Mouse (Mus musculus) mesoderm, embryonic 11.5 days (tissue): Measurements from ENCODE around the gene Scn5a.
A peak's percentile ranks its signal among the peaks of the same experiment; 100 is the strongest.

Experiments
- DNase-seq: peaks from one replicate; pipeline ENCODE4 v3.0.0-alpha.2; 2012; ENCODE audit warnings: low read depth, low spot score

The Scn5a gene

DNA sequence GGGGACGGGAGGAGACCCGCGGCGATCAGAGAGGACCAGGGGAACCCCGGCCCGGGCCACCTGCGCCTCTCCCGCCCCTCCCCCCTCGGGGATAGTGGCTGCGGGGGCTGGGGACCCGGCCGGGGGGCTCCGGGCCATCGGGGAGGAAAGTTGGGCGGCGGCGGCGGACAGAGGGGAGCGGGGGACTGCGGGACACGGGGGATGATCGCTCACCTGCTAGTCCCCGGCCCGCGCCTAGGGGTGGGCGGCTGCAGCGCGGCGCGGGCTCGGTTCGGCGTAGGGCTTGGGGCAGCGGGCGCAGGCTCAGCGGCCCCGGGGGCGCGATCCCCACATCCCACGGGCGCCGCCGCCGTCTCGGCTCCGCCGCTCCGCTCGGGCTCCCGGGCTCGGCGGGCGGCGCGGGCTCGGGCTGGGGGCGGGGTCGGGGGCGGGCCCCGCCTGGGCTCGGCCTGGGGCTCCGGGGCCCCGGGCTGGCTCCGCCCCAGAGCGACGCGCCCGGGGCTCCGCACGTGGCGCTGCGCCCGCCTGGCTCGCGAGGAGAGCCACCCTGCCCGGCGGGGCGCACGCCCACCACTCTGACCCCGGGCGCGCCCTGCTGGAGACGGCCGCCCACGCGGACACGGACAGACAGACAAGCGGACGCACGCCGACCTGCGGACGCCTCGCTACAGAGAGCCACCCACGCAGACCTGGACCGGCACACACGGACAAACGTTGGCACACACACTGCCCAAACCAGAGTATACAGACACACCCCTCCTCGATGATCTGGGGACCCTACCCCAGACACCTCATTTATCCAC is at the start of gene Scn5a:
Gene Scn5a (minus strand): TSS at position 381 of the 803 bp plus-strand sequence.
- DNase-seq = no peak

GRCm38 (mm10) chr9:119627227-119627626 is 48.4 kb upstream of the Scn5a start:
- DNase-seq = no peak

GRCm38 (mm10) chr9:119624151-119624550 is 45.3 kb upstream of the Scn5a start:
- DNase-seq = no peak

DNA sequence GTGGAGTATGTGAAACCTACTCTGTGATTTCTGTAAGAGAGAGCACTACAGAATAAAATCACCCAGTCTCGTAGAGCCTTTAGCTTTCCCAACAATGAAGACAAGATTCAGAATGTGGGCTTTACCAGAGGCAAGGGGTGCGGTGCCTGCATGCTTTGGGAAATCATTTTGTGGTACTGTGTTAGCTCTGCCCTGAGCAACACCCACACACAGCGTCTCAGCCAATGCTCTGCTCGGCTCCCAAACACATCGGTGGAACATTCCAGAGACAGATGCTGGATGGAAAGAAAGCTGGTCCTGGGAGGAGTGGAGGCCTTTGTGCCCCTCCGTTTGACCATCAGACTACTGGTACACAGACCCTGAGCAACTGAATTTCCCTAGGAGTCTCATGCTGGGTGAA is 36.0 kb upstream of the Scn5a start:
- DNase-seq = no peak

DNA sequence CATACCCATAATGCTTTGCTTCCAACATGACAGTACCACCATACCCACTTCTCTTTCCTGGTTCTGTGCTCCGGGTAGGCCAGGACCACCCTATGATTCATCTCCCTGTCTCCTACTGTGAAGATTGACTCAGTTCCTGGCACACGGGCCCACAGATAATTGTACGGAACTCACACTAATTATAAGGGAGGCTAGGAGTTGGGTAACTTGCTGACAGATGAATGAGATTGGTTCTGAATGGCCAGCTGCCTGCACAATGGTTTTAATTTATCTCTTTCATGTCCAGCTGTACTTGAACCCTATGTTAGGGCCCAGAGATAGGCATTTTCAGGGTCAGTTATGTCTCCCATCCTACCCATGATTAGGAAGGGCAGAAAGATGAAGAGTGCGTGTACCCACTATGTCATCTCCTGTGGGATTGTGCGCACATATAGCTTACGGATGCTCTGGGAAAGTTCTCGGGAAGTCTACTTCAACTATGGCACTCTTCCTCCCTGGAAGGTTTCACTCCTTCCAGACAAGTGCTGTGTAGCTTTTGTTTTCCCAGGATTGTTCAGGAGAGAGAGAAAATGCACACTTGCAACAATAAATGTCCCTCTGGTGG is 31.8 kb upstream of the Scn5a start:
- no peak for DNase-seq

DNA sequence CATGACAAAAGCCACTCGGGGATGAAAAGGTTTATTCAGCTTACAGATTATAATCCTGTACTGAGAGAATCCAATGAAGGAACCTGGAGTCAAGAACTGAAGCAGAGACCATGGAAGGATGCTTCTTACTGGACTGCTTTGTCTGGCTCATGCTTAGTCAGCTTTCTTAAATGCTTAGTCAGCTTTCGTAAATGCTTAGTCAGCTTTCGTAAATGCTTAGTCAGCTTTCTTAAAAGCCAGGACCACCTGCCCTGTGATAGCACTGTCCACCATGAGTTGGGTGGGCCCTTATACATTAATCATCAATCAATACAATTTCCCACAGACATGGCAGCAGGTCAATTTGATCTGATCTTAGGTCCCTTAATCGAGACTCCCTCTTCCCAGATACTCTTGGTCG is 28.1 kb upstream of the Scn5a start:
- DNase-seq = no peak

GRCm38 (mm10) chr9:119604607-119605006 is 25.8 kb upstream of the Scn5a start:
- no peak for DNase-seq

DNA sequence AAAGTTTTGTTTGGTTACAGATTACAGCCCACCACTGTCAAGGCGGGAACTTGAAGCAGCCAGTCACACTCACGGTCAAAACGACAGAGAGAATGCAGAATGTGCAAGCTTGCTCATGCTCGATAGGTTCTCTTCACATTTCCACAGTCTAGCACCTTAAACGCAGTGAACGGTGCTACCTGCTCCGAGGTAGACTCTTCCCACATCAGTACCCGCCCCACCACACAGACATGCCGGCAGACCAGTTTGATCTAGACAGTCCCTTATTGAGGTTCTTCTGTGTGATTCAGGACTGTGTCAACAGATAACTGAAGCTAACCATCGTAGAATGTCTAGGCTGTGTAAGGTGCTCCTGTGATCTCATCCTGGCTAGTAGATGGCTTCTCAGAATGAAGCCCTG is 19.7 kb upstream of the Scn5a start:
- DNase-seq = no peak

DNA sequence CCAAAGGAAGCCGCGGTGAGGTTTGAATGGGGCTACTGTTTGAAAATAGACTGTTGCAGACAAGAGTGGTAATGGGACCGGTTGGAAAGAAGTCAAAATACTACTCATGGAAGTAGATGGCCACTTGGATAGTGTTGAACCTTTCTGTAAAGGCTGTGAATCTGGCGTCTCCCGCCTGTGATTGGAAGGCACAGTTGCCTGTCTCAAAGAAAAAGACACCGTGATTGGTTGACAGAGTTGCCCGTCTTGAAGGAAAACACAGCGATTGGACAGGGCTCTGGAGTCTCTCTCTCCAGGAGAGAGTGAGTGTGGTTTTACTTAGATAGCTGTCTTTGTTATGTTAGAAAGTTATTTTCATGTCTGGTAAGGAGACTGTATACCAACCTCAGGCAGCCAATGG is 18.5 kb upstream of the Scn5a start:
- DNase-seq = no peak

DNA sequence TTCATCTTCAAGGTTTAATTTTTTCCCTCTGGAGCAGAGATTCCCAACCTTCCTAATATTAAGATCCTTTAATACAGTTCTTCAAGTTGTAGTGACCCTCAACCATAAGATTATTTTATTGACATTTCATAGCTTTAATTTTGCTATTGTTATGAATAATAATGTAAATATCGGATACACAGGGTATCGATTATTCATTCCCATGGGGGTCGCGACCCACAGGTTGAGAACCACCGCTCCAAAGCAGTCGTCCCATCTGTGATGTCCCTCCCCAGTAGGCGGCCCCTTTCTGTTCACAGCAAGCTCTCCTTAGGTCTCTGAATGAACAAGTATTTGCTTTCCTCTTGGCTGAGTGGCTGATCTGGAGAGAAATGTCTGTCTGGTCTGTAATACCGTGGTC is 10.8 kb upstream of the Scn5a start:
- DNase-seq = no peak

GRCm38 (mm10) chr9:119588763-119589449 is 10.1 kb upstream of the Scn5a start:
- no peak for DNase-seq

DNA sequence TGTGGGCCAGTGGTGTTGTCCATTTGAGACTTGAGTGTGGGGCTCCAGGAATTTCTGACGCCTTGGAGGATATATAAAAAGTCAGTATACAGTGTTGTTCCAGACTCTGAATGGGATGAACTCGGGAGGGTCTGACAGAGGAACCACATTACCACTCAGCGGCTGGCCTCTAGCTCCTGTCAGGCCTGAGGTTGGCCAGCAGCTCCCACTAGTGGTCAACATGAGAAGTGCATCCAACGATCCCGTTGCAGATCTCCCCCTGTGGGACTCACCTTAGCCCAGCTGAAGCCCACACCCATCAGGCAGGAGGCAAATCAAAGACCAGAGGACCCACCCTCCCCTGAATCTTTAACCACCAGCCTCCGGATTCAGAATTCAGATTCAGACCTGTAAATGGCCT is 1.9 kb upstream of the Scn5a start:
- peak; percentile 84 for DNase-seq

DNA sequence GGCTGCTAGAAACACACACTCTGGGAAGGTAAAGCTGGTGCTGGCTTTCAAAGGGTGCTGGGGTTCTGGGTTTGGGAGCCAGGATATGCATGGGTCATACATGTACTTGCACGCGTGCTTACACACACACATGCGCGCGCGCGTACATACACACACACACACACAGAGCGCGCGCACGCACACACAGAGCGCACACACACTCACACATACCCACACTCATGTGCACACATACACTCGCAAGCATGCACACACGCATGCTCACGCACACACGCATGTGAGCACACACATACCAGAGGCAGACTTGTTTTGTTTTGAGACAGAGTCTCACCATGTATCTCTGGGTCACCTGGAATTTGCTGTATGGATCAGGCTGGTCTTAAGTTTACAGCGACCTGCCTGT is 1.4 kb upstream of the Scn5a start:
- no peak for DNase-seq

GRCm38 (mm10) chr9:119578311-119578635 is 543 bp downstream of the Scn5a start:
- no peak for DNase-seq

- no peak for DNase-seq
Measured at GRCm38 (mm10) chr9:119576977-119577376, 1.8 kb downstream of the Scn5a start.

DNA sequence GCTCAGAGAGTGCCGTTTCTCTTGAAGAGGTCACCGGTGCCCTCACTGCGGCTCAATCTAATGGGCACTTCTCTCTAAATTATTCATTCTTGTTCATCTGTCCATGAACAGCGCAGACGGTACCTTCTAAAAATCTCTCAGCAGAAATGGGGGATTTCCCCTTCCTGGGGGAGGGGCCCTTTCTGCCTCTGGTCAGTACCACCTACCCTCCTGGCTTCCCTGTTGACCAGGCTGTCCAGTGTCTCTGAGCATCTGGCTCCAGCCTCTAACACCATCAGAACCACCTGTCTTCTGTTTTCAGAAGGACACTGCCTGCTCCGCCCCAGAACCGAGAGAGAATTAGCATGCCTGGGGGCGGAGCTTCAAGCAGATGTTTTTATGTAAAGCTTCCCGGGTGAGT is 3.1 kb downstream of the Scn5a start:
- DNase-seq = no peak

- DNase-seq = no peak
Measured at GRCm38 (mm10) chr9:119574366-119574765, 4.5 kb downstream of the Scn5a start.

- no peak for DNase-seq
Measured at GRCm38 (mm10) chr9:119573009-119573408, 5.8 kb downstream of the Scn5a start.

DNA sequence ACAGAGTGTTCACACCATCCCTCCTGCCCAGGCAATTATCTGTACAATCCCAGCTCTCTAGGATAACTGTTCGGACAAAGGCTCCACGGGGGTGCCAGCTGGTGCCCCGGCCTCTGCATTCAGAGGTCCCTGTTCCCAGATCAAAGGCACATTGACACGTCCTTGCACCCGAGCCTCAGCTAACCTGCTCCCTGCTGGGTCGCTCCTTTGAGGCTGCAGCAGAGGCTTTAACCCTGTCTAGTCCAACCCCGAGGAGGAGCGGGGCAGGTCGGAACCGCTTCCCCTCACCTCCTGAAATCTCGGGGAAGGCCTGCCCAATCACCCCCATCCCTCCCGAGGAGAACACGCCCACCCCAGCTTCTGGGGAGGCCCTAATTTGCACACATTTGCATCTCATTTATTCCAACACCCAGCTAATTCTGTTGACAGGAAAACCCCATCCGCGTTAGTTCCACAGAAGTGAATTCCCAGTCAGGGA is 7.4 kb downstream of the Scn5a start:
- DNase-seq = no peak

GRCm38 (mm10) chr9:119570652-119571051 is 8.2 kb downstream of the Scn5a start:
- DNase-seq = no peak

GRCm38 (mm10) chr9:119568732-119569131 is 10.1 kb downstream of the Scn5a start:
- DNase-seq = no peak

GRCm38 (mm10) chr9:119567800-119568199 is 11.0 kb downstream of the Scn5a start:
- DNase-seq = no peak

DNA sequence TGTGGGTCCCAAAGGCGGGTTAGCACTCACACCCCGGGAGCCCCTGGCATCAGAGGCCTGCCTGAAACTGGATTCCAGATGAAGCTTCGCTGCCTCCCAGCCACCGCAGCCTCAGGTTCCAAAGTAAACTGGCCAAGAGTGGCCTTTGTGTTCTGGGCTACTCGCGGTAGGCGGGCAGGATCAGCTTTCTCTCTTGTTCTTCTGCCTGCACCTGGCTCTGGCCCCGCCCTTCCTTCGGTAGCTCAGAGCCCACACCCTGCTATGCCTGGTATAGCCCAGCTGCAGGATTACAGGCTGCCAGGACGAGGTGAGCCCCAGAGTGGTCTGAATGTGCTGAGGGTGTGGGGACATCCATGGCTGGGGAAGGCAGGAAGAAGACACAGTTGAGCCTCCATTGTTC is 12.6 kb downstream of the Scn5a start:
- no peak for DNase-seq
